Mouse (Mus musculus) thymus, adult 2 months (tissue): ENCODE results near the gene Bahd1. TPM values are rescaled to one million over a fixed set of nuclear protein-coding genes. Genes with fewer than 3 reads are reported as not detected.

Experiments
- DNase-seq: peaks from one replicate; pipeline ENCODE4 v3.0.0; 2021
- H3K27ac ChIP-seq: fragments of 200-500 bp; 2 replicates; pipeline ENCODE4 v1.5.1; 2012; ENCODE audit warnings: low read length, control low read depth; ENCODE audit not compliant: control insufficient read depth, insufficient read depth
- H3K27me3 ChIP-seq: fragments of 200-500 bp; 2 replicates; pipeline ENCODE4 v1.6.1; 2012; ENCODE audit warnings: mild to moderate bottlenecking, low read length, moderate library complexity, mixed read lengths; ENCODE audit not compliant: control insufficient read depth, insufficient read depth
- H3K36me3 ChIP-seq: fragments of 200-500 bp; 2 replicates; pipeline ENCODE4 v1.6.1; 2012; ENCODE audit warnings: mild to moderate bottlenecking, low read length, moderate library complexity; ENCODE audit not compliant: control insufficient read depth, insufficient read depth
- H3K4me1 ChIP-seq: fragments of 200-500 bp; replicated peaks from 2 replicates; pipeline ENCODE4 v1.6.1; 2012; ENCODE audit warnings: low read length; ENCODE audit not compliant: control insufficient read depth, insufficient read depth
- H3K4me3 ChIP-seq: fragments of 200-500 bp; 2 replicates; pipeline ENCODE4 v1.5.1; 2012; ENCODE audit warnings: mild to moderate bottlenecking, low read length, control low read depth, moderate library complexity; ENCODE audit not compliant: control insufficient read depth, insufficient read depth
- CTCF ChIP-seq: fragments of 200-500 bp; IDR thresholded peaks from 2 replicates; pipeline ENCODE4 v1.5.1; 2012; ENCODE audit warnings: mild to moderate bottlenecking, control low read depth, low read length, moderate library complexity, borderline replicate concordance; ENCODE audit not compliant: control insufficient read depth, poor library complexity, insufficient read depth; ENCODE audit errors: extremely low read depth
- POLR2A ChIP-seq: fragments of 200-500 bp; IDR thresholded peaks from 2 replicates; pipeline ENCODE4 v1.6.1; 2012; ENCODE audit warnings: mild to moderate bottlenecking, low read length, control low read depth, moderate library complexity; ENCODE audit not compliant: control insufficient read depth, poor library complexity, insufficient read depth; ENCODE audit errors: extremely low read depth
- WGBS: fragments of 180-500 bp; shearing (Covaris S2); methylation state at CpG from one replicate; pipeline ENCODE4 v1.1.7; 2018; 5-methylcytosine and 5-hydroxymethylcytosine counted together
- polyA plus RNA-seq: library from polyadenylated mRNA; depleted of rRNA; stranded (reverse); fragments of >200 nt; gene quantifications from 2 replicates; pipeline ENCODE4 v1.2.3, GENCODE M21; 2012; rRNA removed

Gene Bahd1
- polyA plus RNA-seq, 1 experiment = 38.7 TPM

DNA sequence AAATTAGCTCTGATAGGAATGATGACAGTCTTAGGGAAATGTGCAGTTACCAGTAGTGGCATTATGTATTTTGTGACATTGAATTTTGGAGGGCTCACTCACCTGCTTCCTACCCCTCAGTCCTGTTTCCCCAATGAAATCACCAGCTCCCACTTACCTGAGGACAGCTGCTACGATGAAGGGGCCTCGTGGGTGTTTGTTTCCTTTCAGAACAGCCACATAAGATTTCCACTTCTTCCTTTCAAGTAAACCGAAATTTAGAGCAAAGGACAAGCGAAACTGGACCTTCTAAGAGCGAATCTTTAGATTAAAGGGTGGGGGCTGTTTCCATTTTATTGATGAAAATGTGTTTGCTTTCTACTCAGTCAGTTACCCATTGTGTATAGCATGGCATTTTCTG, 71.9 kb downstream of the Bahd1 start:
- Histone ChIP-seq H3K4me3 (no peak overlapping the region), H3K4me1 (peaks cover 17% of the 10 kb centered on the region), H3K36me3 (no peaks in the 10 kb centered on the region), H3K27ac (no peak overlapping the region), H3K27me3 (no peaks in the 10 kb centered on the region)
- DNase-seq = no peak
- TF ChIP-seq CTCF = no peak
- TF ChIP-seq POLR2A = no peak
- WGBS = 43% methylated on average over 5 of the region's 5 CpGs

GRCm38 (mm10) chr2:118972687-118973376, 72.7 kb downstream of the Bahd1 start:
- H3K4me1 ChIP-seq = peaks cover 19% of the 10 kb centered on the region
- no peaks in the 10 kb centered on the region for H3K36me3 ChIP-seq
- no peak overlapping the region for H3K27ac ChIP-seq
- TF ChIP-seq CTCF (peak; percentile 94), POLR2A (no peak)
- H3K4me3 ChIP-seq = peak overlapping the region; percentile 39
- DNase-seq = peak; percentile 88
- 1% methylated on average over 33 of the region's 33 CpGs for WGBS
- no peaks in the 10 kb centered on the region for H3K27me3 ChIP-seq

Other genes with a start within 250 kb of the Bahd1 start
- gene Pak6, start 237.1 kb upstream of the Bahd1 start, polyA plus RNA-seq = 4.3 and 4.7 TPM in 2 replicates
- 0.20 and 0.27 TPM in 2 replicates for gene Ankrd63, start 196.4 kb upstream of the Bahd1 start, polyA plus RNA-seq
- 79.9 and 94.4 TPM in 2 replicates for gene Plcb2, start 171.9 kb upstream of the Bahd1 start, polyA plus RNA-seq
- 18.9 and 25.7 TPM in 2 replicates for gene Inafm2, start 154.6 kb upstream of the Bahd1 start, polyA plus RNA-seq
- 1.2 and 1.8 TPM in 2 replicates for gene Ccdc9b, start 137.7 kb upstream of the Bahd1 start, polyA plus RNA-seq
- 3.3 and 4.9 TPM in 2 replicates for gene Phgr1, start 127.6 kb upstream of the Bahd1 start, polyA plus RNA-seq
- gene Disp2, start 120.7 kb upstream of the Bahd1 start, polyA plus RNA-seq = 0.36 and 0.41 TPM in 2 replicates
- 19.4 and 22.8 TPM in 2 replicates for gene Knstrn, start 86.4 kb upstream of the Bahd1 start, polyA plus RNA-seq
- gene Ivd, start 38.4 kb upstream of the Bahd1 start, polyA plus RNA-seq = 48.3 and 50.6 TPM in 2 replicates
- gene Chst14, start 26.1 kb downstream of the Bahd1 start, polyA plus RNA-seq = 9.0 and 10.3 TPM in 2 replicates
- 6.1 and 7.1 TPM in 2 replicates for gene Ccdc32, start 129.0 kb downstream of the Bahd1 start, polyA plus RNA-seq
- gene Rpusd2, start 134.4 kb downstream of the Bahd1 start, polyA plus RNA-seq = 7.8 and 10.4 TPM in 2 replicates
- gene Knl1, start 146.7 kb downstream of the Bahd1 start, polyA plus RNA-seq = 3.8 and 4.8 TPM in 2 replicates
- gene Rad51, start 212.4 kb downstream of the Bahd1 start, polyA plus RNA-seq = 22.1 and 33.4 TPM in 2 replicates